Mouse (Mus musculus): ENCODE data around the gene Hnrnpul1. TPM values are rescaled to one million over a fixed set of nuclear protein-coding genes. Genes with fewer than 3 reads are reported as not detected.

The Hnrnpul1 gene
- polyA plus RNA-seq, 1 experiment, result 75.3 TPM

DNA sequence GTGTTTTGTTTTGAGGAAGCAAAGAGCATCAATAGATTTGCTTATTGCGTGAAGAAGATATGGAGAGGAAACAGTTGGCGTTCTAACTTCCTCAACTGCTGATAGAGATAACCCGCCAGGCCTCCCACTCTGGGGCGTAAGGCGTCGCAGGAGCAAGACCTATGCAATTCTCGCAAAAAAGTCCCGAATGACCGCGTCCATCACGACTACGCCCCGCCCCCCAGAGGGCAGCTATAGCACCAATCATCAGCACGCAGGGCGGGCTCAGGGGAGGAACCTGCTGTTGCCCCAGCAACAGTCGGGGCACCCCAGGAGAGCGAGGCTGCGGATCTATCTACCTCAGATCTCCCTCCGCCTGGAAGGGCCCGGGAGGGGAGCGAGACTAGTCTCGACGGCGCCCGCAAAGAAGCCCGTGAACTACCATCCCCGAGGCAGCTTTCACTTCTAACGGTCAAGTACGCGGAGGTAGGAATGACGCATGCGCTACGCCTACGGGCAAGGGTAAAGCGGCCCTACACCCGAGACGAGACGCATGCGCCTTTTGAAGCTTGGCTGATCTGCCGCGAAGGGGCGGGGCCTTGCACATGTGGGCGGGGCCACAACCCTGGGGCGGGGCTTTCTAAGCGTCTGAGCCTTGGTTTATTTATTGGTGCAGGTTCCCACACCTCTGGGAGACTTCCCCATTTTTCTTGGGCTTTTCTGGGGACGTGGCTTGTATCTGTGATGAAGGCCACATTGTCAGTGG lies 73.9 kb downstream of the Hnrnpul1 start, which contains the start of gene B9d2:
Gene B9d2, plus strand, starts transcription at position 267 of the 745 bp plus-strand sequence.
- peaks cover 24% of the 10 kb centered on the region for H3K4me1 ChIP-seq (ENCODE audit: control insufficient read depth, insufficient read depth, low read length)
- peak within 1 kb of the TSS; percentile 97 for H3K27ac ChIP-seq (ENCODE audit: control insufficient read depth, insufficient read depth, low read depth, low read length, poor library complexity)
- under 1% methylated on average over 46 of the region's 46 CpGs for WGBS
- TF ChIP-seq CTCF (IDR thresholded peaks at IDR 0.05; ENCODE audit: control insufficient read depth, insufficient read depth, low read length) (no peak), POLR2A (IDR thresholded peaks at IDR 0.05; ENCODE audit: borderline replicate concordance, control insufficient read depth, low read depth, low read length) (peak; percentile 53; the same call in 1 of the 2 replicates)
- peak within 1 kb of the TSS; percentile 87 for H3K4me3 ChIP-seq (replicated peaks; ENCODE audit: control insufficient read depth, low read depth, low read length)

- 2% methylated on average over 6 of the region's 6 CpGs for WGBS
- Histone ChIP-seq H3K4me1 (ENCODE audit: control insufficient read depth, insufficient read depth, low read length) (peaks cover 24% of the 10 kb centered on the region), H3K27ac (ENCODE audit: control insufficient read depth, insufficient read depth, low read depth, low read length, poor library complexity) (peak overlapping the region; percentile 97), H3K4me3 (replicated peaks; ENCODE audit: control insufficient read depth, low read depth, low read length) (peak overlapping the region; percentile 1)
- TF ChIP-seq CTCF (IDR thresholded peaks at IDR 0.05; ENCODE audit: control insufficient read depth, insufficient read depth, low read length) (peak; percentile 20; the same call in 1 of the 2 replicates), POLR2A (IDR thresholded peaks at IDR 0.05; ENCODE audit: borderline replicate concordance, control insufficient read depth, low read depth, low read length) (no peak)
Observed at GRCm38 (mm10) chr7:25679971-25680370, 74.6 kb downstream of the Hnrnpul1 start.

DNA sequence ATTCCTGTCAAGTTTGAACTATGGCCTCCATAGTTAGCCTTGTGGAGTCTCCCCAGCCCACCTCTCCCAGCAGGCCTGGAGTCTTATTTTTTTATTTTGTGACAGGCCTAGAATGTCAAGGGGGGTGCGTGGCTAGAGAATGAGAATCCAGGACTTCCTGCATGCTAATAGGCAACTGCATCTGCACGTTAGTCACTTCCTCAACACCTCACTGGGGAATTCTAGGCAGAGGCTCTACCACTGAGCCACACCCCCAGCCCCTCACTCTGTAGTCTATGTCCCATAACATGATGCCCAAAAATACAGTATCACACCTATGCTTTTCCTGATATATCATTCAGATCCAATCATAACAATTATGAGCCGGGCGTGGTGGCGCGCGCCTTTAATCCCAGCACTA lies 77.5 kb downstream of the Hnrnpul1 start:
- H3K4me1 ChIP-seq (ENCODE audit: control insufficient read depth, insufficient read depth, low read length), result peaks cover 10% of the 10 kb centered on the region
- TF ChIP-seq POLR2A (IDR thresholded peaks at IDR 0.05; ENCODE audit: borderline replicate concordance, control insufficient read depth, low read depth, low read length) (no peak), CTCF (IDR thresholded peaks at IDR 0.05; ENCODE audit: control insufficient read depth, insufficient read depth, low read length) (no peak)
- H3K27ac ChIP-seq (ENCODE audit: control insufficient read depth, insufficient read depth, low read depth, low read length, poor library complexity), result no peak overlapping the region
- 77% methylated on average over 7 of the region's 7 CpGs for WGBS
- no peak overlapping the region for H3K4me3 ChIP-seq (replicated peaks; ENCODE audit: control insufficient read depth, low read depth, low read length)

GRCm38 (mm10) chr7:25676085-25676781 lies 78.3 kb downstream of the Hnrnpul1 start:
- no peak for TF ChIP-seq POLR2A (IDR thresholded peaks at IDR 0.05; ENCODE audit: borderline replicate concordance, control insufficient read depth, low read depth, low read length)
- no peak for TF ChIP-seq CTCF (IDR thresholded peaks at IDR 0.05; ENCODE audit: control insufficient read depth, insufficient read depth, low read length)
- Histone ChIP-seq H3K4me1 (ENCODE audit: control insufficient read depth, insufficient read depth, low read length) (peaks cover 5% of the 10 kb centered on the region), H3K27ac (ENCODE audit: control insufficient read depth, insufficient read depth, low read depth, low read length, poor library complexity) (no peak overlapping the region), H3K4me3 (replicated peaks; ENCODE audit: control insufficient read depth, low read depth, low read length) (no peak overlapping the region)
- 85% methylated on average over 15 of the region's 15 CpGs for WGBS

DNA sequence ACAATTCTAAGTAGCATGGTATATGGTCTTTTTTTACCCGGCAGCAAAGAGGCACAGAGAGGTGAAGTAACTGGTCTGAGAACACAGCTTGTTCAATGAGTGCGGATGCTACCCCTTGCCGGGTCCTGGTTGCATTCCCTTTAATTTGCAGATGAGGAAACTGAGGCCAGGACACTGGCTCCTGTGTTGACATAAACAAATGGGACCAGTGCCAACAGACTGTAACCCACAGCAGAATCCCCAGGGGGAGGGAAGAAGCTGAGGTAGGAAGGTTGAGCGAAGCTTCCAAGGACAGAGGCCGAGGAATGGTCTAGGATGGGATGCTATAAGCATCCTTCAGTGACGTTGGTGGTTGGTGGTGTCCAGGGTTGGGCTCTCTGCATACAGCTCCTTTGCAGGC lies 79.2 kb downstream of the Hnrnpul1 start:
- Histone ChIP-seq H3K27ac (ENCODE audit: control insufficient read depth, insufficient read depth, low read depth, low read length, poor library complexity) (no peak overlapping the region), H3K4me3 (replicated peaks; ENCODE audit: control insufficient read depth, low read depth, low read length) (no peak overlapping the region), H3K4me1 (ENCODE audit: control insufficient read depth, insufficient read depth, low read length) (peaks cover 4% of the 10 kb centered on the region)
- WGBS, result 64% methylated on average over 6 of the region's 6 CpGs
- TF ChIP-seq CTCF (IDR thresholded peaks at IDR 0.05; ENCODE audit: control insufficient read depth, insufficient read depth, low read length) (no peak), POLR2A (IDR thresholded peaks at IDR 0.05; ENCODE audit: borderline replicate concordance, control insufficient read depth, low read depth, low read length) (no peak)

DNA sequence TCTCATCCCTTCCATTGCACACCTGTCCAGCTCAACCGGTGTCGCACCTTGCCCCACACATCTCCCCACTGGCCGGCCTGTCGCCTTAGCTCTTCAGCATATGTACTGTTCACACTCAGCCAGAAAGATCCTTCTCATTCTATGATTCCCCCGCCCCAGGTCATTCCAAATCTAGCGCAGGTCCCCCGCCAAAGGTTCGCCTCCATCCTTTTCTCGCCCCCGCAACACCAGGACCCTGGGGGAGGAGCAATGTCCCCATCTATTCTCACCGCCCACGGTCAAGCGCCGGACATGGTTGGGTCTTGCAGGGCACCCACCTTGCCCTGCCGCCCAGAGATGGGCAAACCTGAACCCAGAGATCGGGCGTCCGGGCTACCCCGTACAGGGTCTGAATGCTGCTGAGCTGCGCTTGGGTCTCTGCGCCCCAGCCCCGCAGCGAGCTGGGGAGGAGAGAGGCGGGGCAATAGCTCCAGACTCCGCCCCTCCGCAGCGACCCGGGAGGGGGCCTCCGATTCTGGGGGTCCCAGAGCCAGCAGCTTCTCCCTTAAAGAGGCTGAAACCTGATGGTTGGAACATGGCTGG lies 79.7 kb downstream of the Hnrnpul1 start, which contains the start of gene Tmem91:
Gene Tmem91, minus strand, starts transcription at position 448 of the 582 bp plus-strand sequence.
- TF ChIP-seq POLR2A (IDR thresholded peaks at IDR 0.05; ENCODE audit: borderline replicate concordance, control insufficient read depth, low read depth, low read length) (no peak), CTCF (IDR thresholded peaks at IDR 0.05; ENCODE audit: control insufficient read depth, insufficient read depth, low read length) (no peak)
- under 1% methylated on average over 29 of the region's 29 CpGs for WGBS
- peaks cover 4% of the 10 kb centered on the region for H3K4me1 ChIP-seq (ENCODE audit: control insufficient read depth, insufficient read depth, low read length)
- peak within 1 kb of the TSS; percentile 7 for H3K4me3 ChIP-seq (replicated peaks; ENCODE audit: control insufficient read depth, low read depth, low read length)
- no peak within 1 kb of the TSS for H3K27ac ChIP-seq (ENCODE audit: control insufficient read depth, insufficient read depth, low read depth, low read length, poor library complexity)

GRCm38 (mm10) chr7:25674297-25674696 lies 80.3 kb downstream of the Hnrnpul1 start:
- 5% methylated on average over 9 of the region's 9 CpGs for WGBS
- TF ChIP-seq CTCF (IDR thresholded peaks at IDR 0.05; ENCODE audit: control insufficient read depth, insufficient read depth, low read length) (no peak), POLR2A (IDR thresholded peaks at IDR 0.05; ENCODE audit: borderline replicate concordance, control insufficient read depth, low read depth, low read length) (no peak)
- Histone ChIP-seq H3K27ac (ENCODE audit: control insufficient read depth, insufficient read depth, low read depth, low read length, poor library complexity) (no peak overlapping the region), H3K4me3 (replicated peaks; ENCODE audit: control insufficient read depth, low read depth, low read length) (peak overlapping the region; percentile 7), H3K4me1 (ENCODE audit: control insufficient read depth, insufficient read depth, low read length) (peaks cover 4% of the 10 kb centered on the region)

DNA sequence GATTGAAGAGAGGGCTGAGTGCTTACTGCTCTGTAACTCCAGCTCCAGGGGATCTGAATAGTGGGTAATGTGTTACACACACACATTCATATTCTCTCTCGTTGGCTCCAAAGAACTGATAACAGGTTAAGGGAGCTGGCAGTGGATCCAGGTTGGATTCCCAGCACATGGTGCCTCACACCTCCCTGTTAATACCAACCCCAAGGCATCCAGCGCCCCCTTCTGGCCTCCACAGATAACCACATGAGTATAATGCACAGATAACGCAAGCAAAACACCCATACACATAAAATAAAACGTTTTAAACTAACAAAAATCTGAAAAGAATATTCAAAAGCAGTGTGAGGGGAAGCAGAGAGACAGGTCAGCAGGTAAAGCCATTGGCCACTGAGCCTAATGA lies 82.1 kb downstream of the Hnrnpul1 start:
- TF ChIP-seq POLR2A (IDR thresholded peaks at IDR 0.05; ENCODE audit: borderline replicate concordance, control insufficient read depth, low read depth, low read length) (no peak), CTCF (IDR thresholded peaks at IDR 0.05; ENCODE audit: control insufficient read depth, insufficient read depth, low read length) (no peak)
- H3K4me1 ChIP-seq (ENCODE audit: control insufficient read depth, insufficient read depth, low read length), result peaks cover 2% of the 10 kb centered on the region
- WGBS, result 57% methylated on average over 4 of the region's 4 CpGs
- no peak overlapping the region for H3K4me3 ChIP-seq (replicated peaks; ENCODE audit: control insufficient read depth, low read depth, low read length)
- H3K27ac ChIP-seq (ENCODE audit: control insufficient read depth, insufficient read depth, low read depth, low read length, poor library complexity), result no peak overlapping the region
